Mouse (Mus musculus) ZHBTc4 (cell line): ENCODE data around the gene Plpp1.

Experiments
- DNase-seq: peaks from one replicate; pipeline ENCODE4 v3.0.0-alpha.2; 2011; ENCODE audit warnings: low read depth, low spot score

Gene Plpp1

GRCm38 (mm10) chr13:112800597-112801380 is at the start of gene Plpp1:
Gene Plpp1, plus strand, starts transcription at chr13:112800792.
- peak; percentile 98 for DNase-seq

GRCm38 (mm10) chr13:112751454-112752308 is 48.9 kb upstream of the Plpp1 start:
- DNase-seq, result peak; percentile 88

- DNase-seq, result peak; percentile 48
These were observed 48.1 kb upstream of the Plpp1 start for GRCm38 (mm10) chr13:112752309-112752975.

- no peak for DNase-seq
These were observed 47.1 kb upstream of the Plpp1 start for GRCm38 (mm10) chr13:112753522-112753921.

GRCm38 (mm10) chr13:112754871-112755270 is 45.7 kb upstream of the Plpp1 start:
- DNase-seq, result no peak

- DNase-seq, result peak; percentile 67
These were observed 45.0 kb upstream of the Plpp1 start for GRCm38 (mm10) chr13:112755507-112756010.

- DNase-seq, result no peak
These were observed 43.2 kb upstream of the Plpp1 start for GRCm38 (mm10) chr13:112757395-112757794.

GRCm38 (mm10) chr13:112758546-112759090 is 42.0 kb upstream of the Plpp1 start:
- DNase-seq, result no peak

- peak; percentile 53 for DNase-seq
These were observed 41.2 kb upstream of the Plpp1 start for GRCm38 (mm10) chr13:112759364-112759763.

GRCm38 (mm10) chr13:112759777-112760537 is 40.6 kb upstream of the Plpp1 start:
- no peak for DNase-seq

- no peak for DNase-seq
These were observed 40.1 kb upstream of the Plpp1 start for GRCm38 (mm10) chr13:112760538-112760881.

- no peak for DNase-seq
These were observed 38.8 kb upstream of the Plpp1 start for GRCm38 (mm10) chr13:112761787-112762186.

GRCm38 (mm10) chr13:112762548-112762947 is 38.0 kb upstream of the Plpp1 start:
- DNase-seq, result no peak

GRCm38 (mm10) chr13:112763531-112764091 is 37.0 kb upstream of the Plpp1 start:
- DNase-seq, result peak; percentile 39

GRCm38 (mm10) chr13:112764556-112764955 is 36.0 kb upstream of the Plpp1 start:
- DNase-seq, result peak; percentile 46

- no peak for DNase-seq
These were observed 34.9 kb upstream of the Plpp1 start for GRCm38 (mm10) chr13:112765654-112766053.

- peak; percentile 98 for DNase-seq
These were observed 29.9 kb upstream of the Plpp1 start for GRCm38 (mm10) chr13:112770528-112771328.

- DNase-seq, result peak; percentile 49
These were observed 29.0 kb upstream of the Plpp1 start for GRCm38 (mm10) chr13:112771447-112772208.

- DNase-seq, result no peak
These were observed 28.3 kb upstream of the Plpp1 start for GRCm38 (mm10) chr13:112772252-112772651.
